Mouse (Mus musculus) ES-Bruce4 (cell line): ENCODE measurements at regions not wholly inside any gene's neighbourhood (a gene's known extent, or its start where the extent isn't known, plus 50 kb on each side); places are given as distances from the start of the nearest gene placed in this dataset.

Experiments used
- CTCF ChIP-seq: IDR thresholded peaks from one replicate; pipeline ENCODE4 v1.8.1; 2011; ENCODE audit warnings: low read depth, low read length
- POLR2A ChIP-seq: IDR thresholded peaks from one replicate; pipeline ENCODE4 v1.8.1; 2011; ENCODE audit warnings: low read length; ENCODE audit not compliant: insufficient read depth

- TF ChIP-seq CTCF: no peak
- TF ChIP-seq POLR2A: no peak
These were observed 119.8 kb downstream of the Btc start for GRCm38 (mm10) chr5:91282969-91283368.
